Mouse (Mus musculus): ENCODE measurements around the gene Ifitm5.

The Ifitm5 gene

DNA sequence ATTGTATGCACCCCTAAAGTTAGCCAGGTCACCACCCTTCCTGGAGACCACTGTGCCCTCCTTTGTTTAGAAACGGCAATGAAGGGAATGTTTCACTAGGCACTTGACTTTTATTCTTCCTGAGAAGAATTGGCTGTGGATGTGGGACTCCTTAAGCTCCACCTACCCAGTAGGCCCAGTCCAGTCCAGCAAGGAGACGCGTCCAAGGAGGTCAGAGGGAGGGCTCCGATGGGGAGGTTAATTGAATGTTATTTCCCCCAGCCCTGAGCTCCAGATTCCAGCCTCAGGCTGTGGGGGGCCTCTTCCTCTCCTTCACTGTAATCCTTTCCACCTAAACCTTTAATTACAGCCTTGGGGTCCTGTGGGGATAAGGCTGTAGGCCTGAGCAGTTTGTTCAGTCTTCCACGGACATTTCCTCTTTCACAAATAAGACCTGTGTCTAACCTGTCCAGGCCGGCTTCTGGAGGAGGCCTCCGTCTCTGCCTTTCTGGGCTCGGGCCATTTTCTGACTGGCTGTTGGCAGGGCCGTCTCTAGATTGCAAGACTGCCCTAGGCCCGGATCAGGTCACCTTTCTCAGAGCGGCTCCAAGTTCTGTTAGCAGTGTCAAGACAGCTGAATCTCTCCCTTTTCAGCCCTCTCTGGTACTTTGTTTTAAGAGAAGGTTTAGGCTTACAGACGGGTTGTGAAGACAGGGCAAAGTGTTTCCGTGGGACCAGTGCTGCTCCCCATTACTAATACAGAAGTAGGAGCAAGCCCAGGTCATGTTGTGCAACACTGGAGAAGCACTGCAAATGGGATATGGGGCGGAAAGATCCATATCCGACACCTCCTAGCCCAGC is 47.8 kb downstream of the Ifitm5 start:
- DNase-seq (ENCODE audit: low read depth), result no peak

DNA sequence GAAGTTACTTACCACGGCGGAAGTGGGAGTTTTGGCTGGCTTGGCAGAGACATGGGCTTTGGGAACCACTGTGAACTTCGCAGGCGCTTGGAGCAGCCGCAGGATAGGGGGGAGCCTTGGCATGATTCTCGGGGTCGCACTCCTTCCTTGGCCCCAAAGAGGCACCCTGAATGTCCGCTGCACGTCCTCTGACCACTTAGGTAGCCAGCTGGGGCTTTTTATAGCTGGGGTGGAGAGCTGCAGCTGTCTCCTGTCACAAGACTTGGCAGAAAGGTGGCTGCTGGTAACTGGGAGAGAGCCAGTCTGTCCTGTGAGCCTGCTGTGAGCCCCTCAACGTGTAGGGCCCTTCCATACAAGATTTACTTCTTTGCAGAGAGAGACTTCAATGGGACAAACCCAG is 49.9 kb downstream of the Ifitm5 start, which contains the start of gene Cox8b:
Gene Cox8b (minus strand): TSS at position 227 of the 400 bp plus-strand sequence.
- DNase-seq (ENCODE audit: low read depth), result no peak

DNA sequence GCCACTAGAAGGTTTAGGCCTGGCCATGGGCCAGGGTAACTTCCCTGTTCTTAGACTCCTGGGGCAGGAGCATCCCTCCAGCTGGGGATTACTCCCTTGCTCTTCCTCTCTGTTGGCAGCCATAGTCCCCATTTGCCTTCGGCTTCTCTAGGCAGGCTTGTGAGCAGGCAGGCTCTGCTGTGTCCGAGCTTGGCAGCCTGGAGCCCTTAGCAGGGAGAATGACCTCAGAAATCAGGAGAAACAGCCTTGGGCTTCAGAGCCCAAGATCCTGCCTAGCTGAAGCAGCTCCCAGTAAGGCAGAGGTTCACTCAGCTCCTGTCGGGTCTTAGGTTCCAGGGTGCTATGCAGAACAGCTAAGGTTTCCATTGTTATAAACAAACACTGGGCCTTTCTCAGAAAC is 51.0 kb downstream of the Ifitm5 start:
- no peak for DNase-seq (ENCODE audit: low read depth)

Measured in naive thymus-derived CD4-positive, alpha-beta T cell, adult 2 months (primary cell).